Mouse (Mus musculus) ES-CJ7 (cell line): Measurements from ENCODE around the gene Gpr35.

ENCODE experiments used
- DNase-seq: peaks from one replicate; pipeline ENCODE4 v3.0.0; 2011; ENCODE audit warnings: low read depth, low spot score

Gpr35 gene

DNA sequence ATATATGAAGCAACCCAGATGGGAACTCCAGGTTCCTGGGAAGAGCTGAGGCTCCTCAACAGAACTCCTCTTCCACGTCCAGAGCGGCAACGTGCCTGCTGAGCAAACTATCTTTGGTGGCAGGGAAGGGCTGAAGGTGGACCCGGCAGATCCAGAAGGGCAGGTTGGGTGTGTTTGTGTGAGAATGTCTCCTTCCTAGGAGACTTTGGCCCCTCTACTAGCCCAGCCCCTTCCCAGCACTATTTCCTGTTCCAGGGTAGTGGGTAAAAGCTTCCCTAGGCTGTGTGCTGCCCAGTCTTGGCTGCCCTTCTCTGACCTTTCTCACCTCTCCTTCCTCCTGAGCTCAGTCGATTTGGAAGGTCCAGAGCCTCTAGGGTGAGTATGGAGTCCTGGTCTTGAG is at the start of gene Gpr35:
Gene Gpr35 (plus strand): TSS at position 259 of the 400 bp plus-strand sequence.
- DNase-seq, result no peak

DNA sequence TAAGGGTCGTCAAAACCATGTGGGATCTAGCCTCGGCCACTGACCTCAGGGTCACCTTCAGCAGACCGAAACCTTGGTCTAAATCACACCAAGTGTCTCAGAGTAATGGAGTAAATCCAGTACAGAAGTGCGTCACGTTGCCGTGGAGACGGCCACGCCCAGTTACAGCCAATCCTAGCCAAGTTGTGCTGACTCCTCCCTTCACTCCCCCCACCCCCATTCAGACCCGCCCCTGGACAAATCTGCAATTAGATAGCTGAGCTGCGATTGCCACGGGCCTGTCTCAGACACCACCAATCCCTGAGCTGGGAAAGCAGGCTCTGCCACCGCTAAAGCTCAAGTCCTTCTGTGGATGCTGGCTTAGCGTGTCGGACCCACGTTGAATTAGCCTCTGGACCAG is 47.9 kb upstream of the Gpr35 start, which contains the start of gene Ankmy1:
Gene Ankmy1 (minus strand): TSS at position 121 of the 400 bp plus-strand sequence.
- peak; percentile 93 for DNase-seq

DNA sequence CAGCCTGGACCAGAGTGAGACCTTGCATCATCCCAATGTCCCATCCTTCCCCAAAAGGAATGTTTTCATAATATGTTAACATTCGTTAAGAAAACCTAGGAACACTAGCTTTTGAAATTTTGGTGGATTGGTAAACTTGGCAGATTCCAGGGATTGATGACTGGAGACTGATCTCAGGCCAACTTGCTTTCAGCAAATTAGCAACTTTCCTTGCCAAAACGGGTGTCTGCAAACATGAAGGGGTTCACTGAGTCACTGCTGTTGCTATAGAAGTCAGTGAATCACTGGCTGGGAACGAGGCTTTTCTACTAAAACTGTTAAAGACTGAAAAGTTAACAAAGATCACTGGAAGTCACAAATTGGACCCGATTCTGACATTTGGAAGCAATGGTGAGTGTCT is 47.0 kb upstream of the Gpr35 start:
- DNase-seq, result no peak

DNA sequence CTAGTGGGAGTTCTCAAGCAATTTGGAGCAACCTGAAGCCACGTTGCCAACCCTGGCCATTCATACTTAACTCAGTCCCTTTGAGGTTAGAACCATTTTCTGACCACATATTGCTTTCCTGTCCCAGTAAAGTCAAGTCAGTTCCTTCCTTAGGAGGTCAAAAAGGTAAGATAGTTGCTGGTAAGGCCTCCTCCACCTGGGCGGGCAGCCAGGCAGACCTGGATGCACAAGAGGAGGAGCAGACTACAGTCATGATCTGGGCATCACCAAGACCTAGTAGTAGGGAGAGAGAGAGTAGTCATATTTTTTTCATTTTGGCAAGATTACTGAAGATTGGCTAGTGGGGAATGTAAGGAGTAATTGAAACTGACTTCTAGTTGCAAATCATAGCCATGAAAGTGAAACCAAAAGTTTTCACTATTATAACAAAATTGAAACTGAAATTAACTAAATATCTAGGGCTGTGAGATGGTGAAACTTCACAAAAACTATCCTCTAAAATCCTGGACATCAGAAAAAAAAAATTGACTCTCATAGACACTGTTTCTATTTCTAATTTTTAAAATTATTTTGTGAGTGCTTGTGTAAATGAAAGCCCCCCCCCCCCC is 44.9 kb upstream of the Gpr35 start:
- DNase-seq, result no peak

DNA sequence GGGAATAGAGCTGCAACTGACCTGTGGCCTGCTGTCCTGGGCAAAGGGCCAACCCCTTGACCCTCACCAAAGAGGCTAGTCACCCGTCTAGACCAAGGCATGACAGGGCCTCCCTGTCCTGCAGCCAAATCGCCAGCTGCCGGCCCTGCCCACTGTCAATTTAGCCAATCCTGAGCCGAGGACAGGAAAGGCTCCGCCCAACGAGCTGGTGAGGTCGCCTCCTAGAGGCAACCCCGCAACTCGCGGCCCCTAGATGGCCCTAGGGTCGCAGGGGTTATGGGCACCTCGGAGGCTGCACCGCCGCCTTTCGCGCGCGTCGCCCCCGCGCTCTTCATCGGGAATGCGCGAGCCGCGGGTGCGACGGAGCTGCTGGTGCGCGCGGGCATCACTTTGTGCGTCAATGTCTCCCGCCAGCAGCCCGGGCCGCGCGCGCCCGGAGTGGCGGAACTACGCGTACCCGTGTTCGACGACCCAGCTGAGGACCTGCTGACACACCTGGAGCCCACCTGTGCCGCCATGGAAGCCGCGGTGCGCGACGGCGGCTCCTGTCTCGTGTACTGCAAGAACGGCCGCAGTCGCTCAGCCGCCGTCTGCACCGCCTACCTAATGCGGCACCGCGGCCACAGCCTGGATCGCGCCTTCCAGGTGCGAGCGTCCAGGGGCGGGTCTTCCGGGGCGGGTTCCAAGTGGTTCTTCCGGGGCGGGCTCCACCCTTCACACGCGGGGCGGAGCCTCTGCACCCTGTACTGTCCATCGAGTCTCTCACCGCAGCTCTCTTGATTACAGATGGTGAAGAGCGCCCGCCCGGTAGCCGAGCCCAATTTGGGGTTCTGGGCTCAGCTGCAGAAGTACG is 43.7 kb upstream of the Gpr35 start, which contains the start of gene Dusp28:
Gene Dusp28 (plus strand): TSS at position 203 of the 853 bp plus-strand sequence.
- peak; percentile 90 for DNase-seq

DNA sequence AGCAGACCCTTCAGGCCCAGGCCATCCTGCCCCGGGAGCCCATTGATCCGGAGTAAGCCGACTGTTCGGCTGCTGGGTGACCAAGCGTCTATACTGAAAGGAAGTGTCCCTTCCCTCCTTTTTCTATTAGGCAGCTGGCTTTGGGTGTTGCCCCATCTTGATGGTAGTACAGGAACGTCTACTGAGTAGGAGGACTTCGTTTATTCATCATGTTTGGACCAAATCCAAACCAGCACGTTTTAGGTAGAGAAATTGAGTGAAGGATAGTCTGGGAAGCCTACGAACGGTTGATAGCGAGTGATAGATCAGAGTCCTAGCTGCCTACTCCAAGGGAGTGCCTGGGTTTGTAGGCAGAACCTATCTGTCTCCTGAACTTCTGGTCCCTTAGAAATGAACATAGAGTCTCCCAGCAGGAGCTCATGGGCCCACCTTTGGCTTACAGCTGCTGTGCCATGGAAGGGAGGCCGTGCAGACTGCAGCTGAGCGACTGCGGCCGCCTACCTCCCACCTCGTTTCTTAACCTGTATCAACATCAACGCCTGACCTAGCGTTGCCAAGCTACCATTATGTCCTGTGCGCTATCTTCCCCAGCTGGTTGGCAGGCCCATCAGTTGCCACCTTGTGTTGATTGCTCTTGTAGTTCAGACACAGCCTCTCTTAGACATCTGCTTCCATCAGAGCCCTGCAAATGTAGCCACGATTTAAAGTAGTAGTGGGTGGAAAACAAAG is 42.9 kb upstream of the Gpr35 start:
- no peak for DNase-seq

DNA sequence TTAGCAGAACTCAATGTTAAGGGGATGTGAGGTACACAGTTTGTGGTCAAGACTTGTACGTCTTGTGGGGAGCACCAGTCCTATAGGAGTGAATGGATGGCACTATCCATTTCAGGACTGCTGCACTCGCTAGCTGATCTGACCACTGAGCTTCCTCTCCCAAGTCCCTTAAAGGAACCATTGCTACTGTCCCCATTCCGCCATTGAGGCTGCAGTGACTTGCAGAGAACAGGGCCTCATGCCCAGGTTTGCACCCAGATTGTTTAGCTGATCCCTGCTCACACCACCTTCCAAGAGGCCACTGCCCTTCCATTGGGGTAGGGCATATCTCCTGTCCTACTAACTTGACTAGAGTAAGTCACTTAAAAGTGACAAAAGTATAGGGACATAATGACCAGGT is 42.0 kb upstream of the Gpr35 start:
- no peak for DNase-seq

DNA sequence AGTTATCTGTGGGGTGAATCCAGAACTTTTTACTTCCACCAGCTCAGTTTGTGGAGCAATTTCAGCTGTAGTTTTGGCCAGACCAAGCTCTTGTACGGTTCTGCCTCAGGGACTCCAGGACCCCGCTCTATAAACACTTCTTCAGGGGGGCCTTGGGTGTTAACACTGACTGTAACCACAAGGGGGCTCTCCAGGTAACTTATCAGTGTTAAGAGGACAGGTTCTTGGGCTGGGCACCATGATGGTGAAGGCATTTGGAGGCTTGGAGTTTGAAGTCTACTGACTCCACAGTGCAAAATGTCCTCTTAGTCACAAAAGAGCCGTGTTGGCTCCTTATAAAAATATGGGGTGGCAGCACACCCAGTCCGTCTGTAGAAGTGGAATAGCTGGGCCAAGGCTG is 41.6 kb upstream of the Gpr35 start:
- peak; percentile 86 for DNase-seq

DNA sequence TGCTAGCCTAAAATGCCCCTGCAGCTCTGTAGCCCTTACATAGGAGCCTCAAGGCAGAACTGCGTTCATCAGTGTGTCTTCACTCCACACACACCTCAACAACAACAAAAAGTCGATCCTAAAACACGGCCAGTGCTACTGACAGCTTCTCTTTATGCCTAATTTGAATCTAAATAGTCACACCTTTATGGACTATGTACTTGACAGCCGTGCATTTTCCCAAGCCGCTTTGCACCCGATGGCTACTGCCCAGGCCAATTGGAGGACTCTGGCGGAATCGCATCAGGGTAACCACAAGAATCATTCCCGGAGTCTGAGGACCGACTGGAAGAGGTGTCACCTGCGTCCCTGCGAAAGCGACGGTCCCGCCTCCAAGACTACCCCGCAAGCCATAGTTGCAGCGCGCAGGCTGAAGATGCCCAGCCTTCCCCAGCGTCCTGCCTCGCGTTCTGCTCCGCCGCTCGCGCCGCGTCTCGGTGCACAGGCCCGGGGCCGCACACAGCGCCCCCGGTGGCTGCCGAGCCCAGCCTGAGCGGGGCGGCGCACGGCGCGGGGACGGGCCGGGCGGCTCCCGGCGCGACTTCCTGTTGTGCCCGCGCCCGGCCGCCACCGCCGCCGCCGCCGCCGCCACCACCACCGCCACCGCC is 40.3 kb upstream of the Gpr35 start, which contains the start of gene Rnpepl1:
Gene Rnpepl1 (plus strand): TSS at position 545 of the 647 bp plus-strand sequence.
- DNase-seq, result peak; percentile 65

DNA sequence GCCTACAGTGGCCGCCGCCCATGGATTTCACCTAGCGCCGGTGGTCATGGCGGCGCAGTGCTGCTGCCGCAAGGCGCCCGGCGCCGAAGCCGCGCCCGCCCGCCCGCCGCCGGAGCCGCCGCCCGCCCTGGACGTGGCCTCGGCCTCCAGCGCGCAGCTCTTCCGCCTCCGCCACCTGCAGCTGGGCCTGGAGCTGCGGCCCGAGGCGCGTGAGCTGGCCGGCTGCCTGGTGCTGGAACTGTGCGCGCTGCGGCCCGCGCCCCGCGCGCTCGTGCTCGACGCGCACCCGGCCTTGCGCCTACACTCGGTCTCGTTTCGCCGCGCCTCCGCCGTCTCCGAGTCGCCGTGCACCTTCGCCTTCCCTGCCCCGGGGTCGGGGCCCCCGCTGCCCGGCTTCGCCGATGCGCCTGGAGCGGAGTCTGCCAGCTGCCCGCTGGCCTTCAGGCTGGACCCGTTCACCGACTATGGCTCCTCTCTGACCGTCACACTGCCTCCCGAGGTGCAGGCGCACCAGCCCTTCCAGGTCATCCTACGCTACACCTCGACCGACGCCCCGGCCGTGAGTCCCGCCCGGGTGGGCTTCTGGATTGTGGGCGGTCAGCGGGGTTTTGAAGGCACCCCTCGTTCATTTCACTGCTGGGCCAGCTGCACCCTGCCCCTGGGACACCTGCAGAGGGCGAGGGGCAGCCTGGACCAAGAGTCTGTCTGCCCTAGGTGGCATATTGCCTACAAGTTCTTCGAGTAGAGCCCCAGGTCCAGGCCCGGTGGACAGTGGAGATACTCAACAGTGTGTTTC is 39.5 kb upstream of the Gpr35 start:
- peak; percentile 22 for DNase-seq

DNA sequence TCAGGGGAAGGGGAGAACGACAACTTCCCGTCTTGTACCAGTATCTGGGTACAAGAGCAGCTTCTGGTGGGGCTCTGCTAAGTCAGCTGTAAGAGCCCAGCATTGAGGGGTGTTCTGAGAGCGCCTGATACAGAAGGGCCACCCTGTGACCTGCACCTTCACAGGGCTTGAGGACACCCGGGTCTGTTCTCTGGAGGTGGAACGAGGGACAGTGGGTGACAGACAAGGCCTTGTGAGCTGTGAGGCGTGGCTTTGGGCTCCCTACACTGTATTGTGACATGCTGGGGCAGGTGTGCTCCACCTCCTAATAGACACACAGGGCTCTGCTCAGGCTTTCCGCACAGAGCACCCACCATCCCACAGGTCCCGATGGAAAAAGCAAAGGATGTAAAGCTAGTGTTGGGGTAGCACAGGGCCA is 38.9 kb upstream of the Gpr35 start:
- no peak for DNase-seq

DNA sequence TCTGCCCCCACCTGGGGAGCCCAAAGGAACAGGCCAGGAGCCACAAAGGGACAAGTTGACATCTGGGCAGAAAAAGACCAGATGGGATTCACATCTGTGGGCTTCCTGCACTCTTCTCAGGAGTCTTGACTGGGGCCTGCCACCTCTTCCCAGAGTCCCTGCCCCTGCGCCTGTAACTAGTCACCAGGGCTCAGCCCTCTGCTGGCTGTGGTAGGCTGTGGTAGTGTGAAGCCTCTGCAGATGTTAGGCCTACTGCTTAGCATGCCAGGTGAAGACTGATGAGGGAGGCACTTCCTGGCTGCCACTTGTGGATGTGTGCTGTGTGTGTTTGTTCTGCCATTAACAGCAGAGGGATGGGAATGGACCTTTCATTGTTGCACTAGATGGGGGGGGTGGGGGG is 38.4 kb upstream of the Gpr35 start:
- peak; percentile 48 for DNase-seq

DNA sequence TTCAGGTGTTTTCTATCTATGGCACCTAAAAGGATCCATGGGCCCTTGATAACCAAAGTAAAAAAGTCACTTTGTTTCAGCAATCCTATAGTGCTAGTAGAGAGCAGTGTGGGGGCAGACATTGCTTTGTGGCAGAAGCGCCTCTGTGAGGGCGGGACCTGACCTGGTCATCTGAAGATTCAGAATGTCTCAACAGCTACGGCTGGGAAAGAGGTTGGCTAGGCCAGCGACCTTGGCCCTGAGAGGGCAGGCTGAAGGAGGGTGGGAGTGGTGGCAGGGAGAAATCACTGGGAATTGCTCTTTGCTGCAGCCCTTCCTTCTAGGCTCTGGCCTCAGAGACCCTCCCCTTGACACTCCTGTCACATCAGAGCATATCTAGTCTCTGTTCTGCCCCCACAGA is 36.4 kb upstream of the Gpr35 start:
- no peak for DNase-seq

DNA sequence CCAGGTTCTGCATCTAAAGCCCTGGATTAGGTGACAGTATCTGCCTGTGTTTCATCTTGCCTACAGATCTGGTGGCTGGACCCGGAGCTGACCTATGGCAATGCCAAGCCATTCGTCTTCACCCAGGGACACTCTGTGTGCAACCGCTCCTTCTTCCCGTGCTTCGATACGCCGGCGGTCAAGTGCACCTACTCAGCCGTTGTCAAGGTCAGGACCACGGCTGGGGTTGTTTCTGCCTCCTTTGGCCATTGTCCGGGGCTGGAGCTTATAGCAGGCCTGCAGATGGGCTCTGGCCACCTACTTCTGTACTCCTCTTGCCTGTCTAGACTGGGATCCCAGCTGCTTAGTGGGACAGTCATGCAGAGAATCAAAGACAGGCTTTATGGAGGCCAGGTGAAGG is 35.7 kb upstream of the Gpr35 start:
- DNase-seq, result no peak

DNA sequence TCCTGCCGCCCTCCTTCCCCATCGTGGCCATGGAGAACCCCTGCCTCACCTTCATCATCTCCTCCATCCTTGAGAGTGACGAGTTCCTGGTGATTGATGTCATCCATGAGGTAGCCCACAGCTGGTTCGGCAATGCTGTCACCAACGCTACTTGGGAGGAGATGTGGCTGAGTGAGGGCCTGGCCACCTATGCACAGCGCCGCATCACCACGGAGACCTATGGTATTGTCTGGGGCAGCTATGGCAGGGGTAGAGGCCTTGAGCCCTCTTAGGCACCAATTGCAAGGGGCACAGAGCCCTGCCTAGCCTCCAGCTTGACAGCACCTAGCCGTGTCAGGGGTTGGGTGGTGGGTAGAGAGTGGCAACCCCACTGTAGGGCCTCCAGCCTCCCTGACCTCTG is 33.9 kb upstream of the Gpr35 start:
- no peak for DNase-seq

DNA sequence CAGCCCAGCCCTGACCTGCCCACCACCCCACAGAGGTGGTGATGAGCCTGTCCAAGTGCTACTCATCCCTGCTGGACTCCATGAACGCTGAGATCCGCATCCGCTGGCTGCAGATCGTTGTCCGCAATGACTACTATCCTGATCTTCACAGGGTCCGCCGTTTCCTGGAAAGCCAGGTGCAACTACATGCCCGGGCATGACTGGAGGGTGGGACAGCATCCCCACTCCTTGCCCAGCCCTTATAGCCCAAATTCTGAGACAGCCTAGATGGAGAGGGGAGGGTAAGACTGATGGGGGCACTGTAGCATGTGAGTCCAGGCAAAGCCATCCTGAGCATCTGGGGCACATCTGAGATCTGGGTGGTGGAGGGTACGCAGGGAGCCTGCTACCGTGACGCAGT is 31.5 kb upstream of the Gpr35 start:
- peak; percentile 70 for DNase-seq

DNA sequence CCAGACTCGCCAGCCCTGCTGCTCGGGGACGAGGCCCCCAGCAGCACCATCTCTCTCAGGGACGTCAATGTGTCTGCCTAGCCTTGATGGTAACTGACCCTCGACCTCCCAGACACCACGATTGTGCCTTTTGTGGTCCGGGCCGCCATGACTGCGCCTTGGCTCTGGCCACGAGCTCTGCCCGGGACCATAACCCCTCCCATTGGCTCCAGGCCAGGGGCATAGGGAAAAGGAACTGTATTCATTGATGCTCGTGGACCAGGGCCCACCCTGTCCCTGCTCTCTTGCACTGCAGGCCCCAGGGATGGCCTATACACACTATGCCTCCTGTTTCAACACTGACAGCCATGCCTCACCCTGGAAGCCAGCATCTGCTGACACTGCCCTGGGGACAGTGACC is 30.9 kb upstream of the Gpr35 start:
- DNase-seq, result no peak

DNA sequence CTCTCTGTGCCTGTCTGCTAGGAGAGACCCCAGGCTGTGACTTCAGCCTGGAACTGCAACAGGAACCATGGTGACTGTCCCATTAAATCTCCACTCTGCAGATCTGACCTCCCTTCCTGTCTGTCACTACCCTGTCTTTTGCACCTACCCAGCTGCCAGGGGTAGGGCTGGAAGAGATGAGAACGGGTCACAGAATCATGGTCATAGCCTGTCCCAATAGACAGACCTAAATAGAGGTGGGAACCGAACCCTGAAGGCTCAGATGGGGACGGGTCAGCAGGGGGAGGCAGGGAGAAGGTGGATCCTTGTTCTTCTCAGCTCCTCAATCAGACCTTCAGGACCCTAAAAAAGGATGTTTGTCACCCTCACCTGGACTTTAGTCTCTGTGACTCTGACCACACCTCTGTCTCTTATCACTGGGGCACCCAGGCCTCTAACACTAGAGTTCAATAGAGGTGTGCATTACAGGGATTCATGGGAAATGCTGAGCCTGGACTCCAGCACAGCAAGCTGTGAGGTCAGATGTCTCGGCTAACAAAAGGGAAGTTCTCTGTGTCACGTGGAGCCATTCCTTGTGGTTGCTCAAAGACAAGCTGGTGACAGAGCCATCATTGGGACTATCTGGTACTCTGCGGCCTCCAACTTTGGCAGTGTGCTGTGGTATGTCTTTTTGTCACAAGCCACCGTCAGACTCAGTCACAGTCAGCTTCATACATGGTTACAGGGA is 30.0 kb upstream of the Gpr35 start:
- no peak for DNase-seq

DNA sequence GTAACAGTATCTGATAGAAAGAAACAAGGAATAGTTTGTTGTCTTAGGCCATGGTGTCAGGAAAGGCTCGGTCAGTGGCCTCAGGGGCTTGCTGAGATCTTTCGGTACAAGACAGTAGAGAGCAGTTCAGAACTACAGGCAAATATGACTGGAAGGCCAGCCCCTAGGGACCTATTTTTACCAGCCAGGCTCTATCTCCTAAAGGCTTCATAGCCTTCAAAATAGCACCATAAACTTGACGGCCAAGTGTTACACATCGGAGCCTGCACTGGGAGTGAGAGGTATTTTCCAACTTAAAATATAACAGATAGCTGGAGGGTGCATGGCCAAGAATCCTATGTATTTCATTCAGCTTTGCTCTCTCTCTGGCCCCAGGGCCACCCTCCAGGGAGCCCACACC is 29.2 kb upstream of the Gpr35 start:
- DNase-seq, result no peak

DNA sequence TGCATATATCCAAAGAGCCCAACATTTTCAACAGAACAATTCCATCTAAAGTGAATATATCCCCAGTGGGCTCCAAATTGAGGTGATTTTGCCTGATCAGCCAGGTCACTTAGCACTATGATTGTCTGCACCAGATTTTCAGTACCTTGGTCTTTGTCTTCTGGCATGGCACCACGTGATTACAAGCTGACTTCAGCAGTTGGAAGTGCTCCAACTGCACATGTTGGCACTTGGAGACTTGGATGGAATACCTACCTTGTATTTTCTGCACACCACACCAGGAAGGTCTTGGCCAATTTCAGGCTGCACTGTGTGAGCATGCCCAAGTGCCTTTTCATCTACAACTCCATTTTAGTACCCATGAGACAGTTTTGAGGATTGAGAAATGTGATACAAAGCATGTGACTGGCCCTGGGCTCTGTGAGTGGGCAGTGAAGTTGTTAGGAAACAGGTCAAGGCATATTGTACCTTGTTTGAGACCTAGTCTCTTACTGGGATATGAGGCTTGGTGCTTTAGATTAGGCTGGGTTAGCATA is 20.4 kb upstream of the Gpr35 start:
- no peak for DNase-seq
